In genomic region chr10:43406107-43406506, GRCm38 (mm10) we compare ENCODE assay signal across 21 mouse cellular contexts.
DNase-seq lines count a peak whose midpoint lies in the region; ATAC-seq and TF ChIP-seq lines count a peak whose summit lies in the region.
"Had no signal": no experiment of that assay in that cellular context is flagged by ENCODE, and none has a peak within 500 bp of the region (broad histone marks: within the 10 kb centered on the region; RNA-seq: fewer than 3 reads in every experiment).

No protein-coding gene starts in this region.

- no peaks in the 10 kb centered on the region for H3K27me3 ChIP-seq in lung, postnatal 0 days (replicated peaks; ENCODE audit: insufficient read depth, low read length)
- H3K27me3 ChIP-seq in MEL (ENCODE audit: control insufficient read depth in 1 of 2, insufficient read depth in 2 of 2, low read length in 2 of 2): no peaks in the 10 kb centered on the region
- H3K27me3 ChIP-seq in midbrain, embryonic 16.5 days (ENCODE audit: control insufficient read depth, insufficient read depth, low read depth, low read length): no peaks in the 10 kb centered on the region
- H3K27me3 ChIP-seq: forebrain, embryonic 12.5 days; heart, embryonic 12.5 days; hindbrain, embryonic 12.5 days had no signal

- no peak for TF ChIP-seq CTCF in lung, postnatal 0 days (IDR thresholded peaks at IDR 0.05)
- no peak for TF ChIP-seq CTCF in MEL (IDR thresholded peaks at IDR 0.05 in 2 of 3, conservative IDR thresholded peaks at IDR 0.05 in 1 of 3; ENCODE audit: control insufficient read depth in 1 of 3, insufficient read depth in 1 of 3, low read depth in 2 of 3, low read length in 3 of 3, poor library complexity in 1 of 3, severe bottlenecking in 1 of 3)

- no peak for TF ChIP-seq EP300 in lung, postnatal 0 days (IDR thresholded peaks at IDR 0.05)
- TF ChIP-seq EP300 in MEL (IDR thresholded peaks at IDR 0.05; ENCODE audit: low read depth in 1 of 2, low read length in 2 of 2): peak in 1 of 2 experiments; percentile 75; a peak in 3 of 4 replicates

- TF ChIP-seq RAD21 in MEL (IDR thresholded peaks at IDR 0.05; ENCODE audit: low read depth, low read length): no peak

- 82% methylated on average over 1 of the region's 1 CpGs for WGBS in lung, postnatal 0 days
- 100% methylated on average over 1 of the region's 1 CpGs for WGBS in midbrain, embryonic 16.5 days

- H3K79me2 ChIP-seq in MEL (ENCODE audit: control insufficient read depth, insufficient read depth, low read length, poor library complexity): no peaks in the 10 kb centered on the region

- H3K9ac ChIP-seq in lung, postnatal 0 days (replicated peaks; ENCODE audit: low read depth): no peak overlapping the region
- H3K9ac ChIP-seq in MEL (ENCODE audit: control insufficient read depth, low read depth, low read length, poor library complexity, severe bottlenecking): no peak overlapping the region
- no peak overlapping the region for H3K9ac ChIP-seq in midbrain, embryonic 16.5 days (ENCODE audit: low read depth, low read length)
- H3K9ac ChIP-seq: forebrain, embryonic 12.5 days; heart, embryonic 12.5 days; hindbrain, embryonic 12.5 days had no signal

- H3K36me3 ChIP-seq in lung, postnatal 0 days (ENCODE audit: insufficient read depth, low read length): no peaks in the 10 kb centered on the region; the same call in 1 of the 2 replicates
- peaks cover 0 to 9% of the 10 kb centered on the region in 2 experiments; a peak in 2 of 4 replicates for H3K36me3 ChIP-seq in MEL (ENCODE audit: control insufficient read depth in 1 of 2, insufficient read depth in 2 of 2, low read length in 2 of 2)
- H3K36me3 ChIP-seq in midbrain, embryonic 16.5 days (ENCODE audit: control insufficient read depth, insufficient read depth, low read length): no peaks in the 10 kb centered on the region
- H3K36me3 ChIP-seq: forebrain, embryonic 12.5 days; heart, embryonic 12.5 days had no signal

- ATAC-seq in lung, postnatal 0 days: no peak
- peak; percentile 83 for ATAC-seq in granulocyte monocyte progenitor cell, adult 5-6 weeks (replicated peaks; ENCODE audit: poor library complexity, severe bottlenecking)
- ATAC-seq in midbrain, embryonic 16.5 days: no peak
- ATAC-seq: forebrain, embryonic 16.5 days; hindbrain, embryonic 16.5 days had no signal

- DNase-seq in lung, postnatal 0 days (ENCODE audit: low spot score): no peak
- DNase-seq in lung, postnatal 25 days (ENCODE audit: low spot score): no peak
- peak; percentile 64 for DNase-seq in MEL (ENCODE audit: low read depth, low spot score)
- peak; percentile 25 for DNase-seq in naive thymus-derived CD4-positive, alpha-beta T cell, adult 2 months (ENCODE audit: low read depth)
- DNase-seq in layer of hippocampus, adult 18-20 months (ENCODE audit: low spot score in 2 of 2): no peak
- no peak for DNase-seq in neural tube, embryonic 10.5 days (ENCODE audit: extremely low spot score, low spot score)
- DNase-seq: adrenal gland, adult 2 months; adrenal gland, postnatal 25 days; cerebellum, adult 18-20 months; cerebellum, adult 9-11 months; cerebellum, postnatal 36 days; gastrocnemius, postnatal 10 days; heart, adult 2 months; heart, postnatal 36 days had no signal

- TF ChIP-seq POLR2A in MEL (IDR thresholded peaks at IDR 0.05; ENCODE audit: control insufficient read depth in 1 of 2, insufficient read depth in 1 of 2, low read depth in 1 of 2, low read length in 2 of 2, poor library complexity in 1 of 2): no peak

- 0 out of 2 replicates have a peak overlapping the region, but pooled peaks have one; percentile 5 for H3K27ac ChIP-seq in lung, postnatal 0 days (ENCODE audit: low read length)
- no peak overlapping the region for H3K27ac ChIP-seq in MEL (ENCODE audit: control insufficient read depth, low read depth, low read length)
- H3K27ac ChIP-seq in midbrain, embryonic 16.5 days (ENCODE audit: low read length): no peak overlapping the region
- H3K27ac ChIP-seq: forebrain, embryonic 12.5 days; heart, adult 2 months; hindbrain, embryonic 12.5 days had no signal

- H3K4me2 ChIP-seq in lung, postnatal 0 days (replicated peaks; ENCODE audit: low read depth, low read length): no peak overlapping the region
- H3K4me2 ChIP-seq in midbrain, embryonic 16.5 days (ENCODE audit: low read length): no peak overlapping the region
- H3K4me2 ChIP-seq: forebrain, embryonic 12.5 days; heart, embryonic 12.5 days; hindbrain, embryonic 12.5 days had no signal

- no peaks in the 10 kb centered on the region for H3K4me1 ChIP-seq in lung, postnatal 0 days (ENCODE audit: insufficient read depth, low read depth, low read length)
- peaks cover 0 to 6% of the 10 kb centered on the region in 2 experiments; a peak in 1 of 4 replicates for H3K4me1 ChIP-seq in MEL (ENCODE audit: control insufficient read depth in 1 of 2, insufficient read depth in 2 of 2, low read length in 2 of 2)
- H3K4me1 ChIP-seq in midbrain, embryonic 16.5 days (ENCODE audit: control insufficient read depth, insufficient read depth, low read length): no peaks in the 10 kb centered on the region
- H3K4me1 ChIP-seq: forebrain, embryonic 12.5 days; hindbrain, embryonic 12.5 days had no signal

- H3K4me3 ChIP-seq in lung, postnatal 0 days (ENCODE audit: low read depth, low read length): no peak overlapping the region
- no peak overlapping the region for H3K4me3 ChIP-seq in MEL (ENCODE audit: control insufficient read depth in 1 of 2, insufficient read depth in 1 of 2, low read depth in 2 of 2, low read length in 2 of 2)
- no peak overlapping the region for H3K4me3 ChIP-seq in midbrain, embryonic 16.5 days (ENCODE audit: low read depth, low read length)
- H3K4me3 ChIP-seq: forebrain, embryonic 12.5 days; heart, adult 2 months; heart, embryonic 12.5 days; hindbrain, embryonic 12.5 days had no signal

- no peaks in the 10 kb centered on the region for H3K9me3 ChIP-seq in lung, postnatal 0 days (ENCODE audit: low read length)
- H3K9me3 ChIP-seq in MEL (replicated peaks; ENCODE audit: insufficient read depth, low read length): no peaks in the 10 kb centered on the region
- H3K9me3 ChIP-seq in midbrain, embryonic 16.5 days (replicated peaks; ENCODE audit: control insufficient read depth, low read length, poor library complexity, severe bottlenecking): no peaks in the 10 kb centered on the region
- H3K9me3 ChIP-seq: forebrain, embryonic 12.5 days; hindbrain, embryonic 12.5 days had no signal

TF ChIP-seq in MEL, 35 proteins besides CTCF, POLR2A, EP300 and RAD21:
- TF ChIP-seq MAX (IDR thresholded peaks at IDR 0.05; ENCODE audit: low read length) (no peak), USF1 (IDR thresholded peaks at IDR 0.05; ENCODE audit: low read depth, low read length) (no peak), RCOR1 (IDR thresholded peaks at IDR 0.05; ENCODE audit: low read depth, low read length) (peak; percentile 90), TAL1 (IDR thresholded peaks at IDR 0.05; ENCODE audit: low read length) (no peak), POLR2AphosphoS2 (IDR thresholded peaks at IDR 0.05; ENCODE audit: low read length) (no peak), BHLHE40 (IDR thresholded peaks at IDR 0.05; ENCODE audit: borderline replicate concordance, low read depth, low read length) (peak; percentile 37; the same call in 1 of the 2 replicates), MXI1 (IDR thresholded peaks at IDR 0.05; ENCODE audit: low read depth, low read length) (no peak), MAFK (IDR thresholded peaks at IDR 0.05; ENCODE audit: borderline replicate concordance, low read depth, low read length) (no peak), NRF1 (IDR thresholded peaks at IDR 0.05; ENCODE audit: insufficient read depth, low read depth, low read length, poor library complexity, severe bottlenecking) (no peak), MYB (IDR thresholded peaks at IDR 0.05; ENCODE audit: low read depth, low read length) (no peak), POLR2AphosphoS5 (IDR thresholded peaks at IDR 0.05; ENCODE audit: borderline replicate concordance, low read depth, low read length) (no peak), MEF2A (IDR thresholded peaks at IDR 0.05; ENCODE audit: extremely low read depth, insufficient replicate concordance, low read depth, low read length, poor library complexity, severe bottlenecking) (no peak), ZMIZ1 (IDR thresholded peaks at IDR 0.05; ENCODE audit: low read depth, low read length) (no peak), JUND (IDR thresholded peaks at IDR 0.05; ENCODE audit: low read depth, low read length) (no peak), SIN3A (IDR thresholded peaks at IDR 0.05; ENCODE audit: low read length) (no peak), ELF1 (IDR thresholded peaks at IDR 0.05; ENCODE audit: low read depth, low read length) (peak; percentile 42; the same call in 1 of the 2 replicates), GATA1 (IDR thresholded peaks at IDR 0.05; ENCODE audit: low read depth, low read length) (peak; percentile 77), SMC3 (IDR thresholded peaks at IDR 0.05; ENCODE audit: low read depth, low read length) (no peak), MYC (IDR thresholded peaks at IDR 0.05; ENCODE audit: low read depth, low read length) (peak; percentile 29; the same call in 1 of the 2 replicates), NELFE (IDR thresholded peaks at IDR 0.05; ENCODE audit: low read depth, low read length) (no peak), TBP (IDR thresholded peaks at IDR 0.05; ENCODE audit: low read depth, low read length) (no peak), ZNF384 (IDR thresholded peaks at IDR 0.05; ENCODE audit: low read depth, low read length) (no peak), E2F4 (IDR thresholded peaks at IDR 0.05; ENCODE audit: borderline replicate concordance, low read depth, low read length) (no peak), USF2 (IDR thresholded peaks at IDR 0.05; ENCODE audit: borderline replicate concordance in 1 of 2, insufficient read depth in 1 of 2, low read depth in 1 of 2, low read length in 2 of 2) (no peak), ZC3H11A (IDR thresholded peaks at IDR 0.05; ENCODE audit: low read depth, low read length) (no peak), HCFC1 (IDR thresholded peaks at IDR 0.05; ENCODE audit: low read depth, low read length) (no peak), ZKSCAN1 (IDR thresholded peaks at IDR 0.05; ENCODE audit: low read depth, low read length) (no peak), UBTF (IDR thresholded peaks at IDR 0.05; ENCODE audit: borderline replicate concordance, insufficient read depth, low read depth, low read length) (no peak), TCF12 (IDR thresholded peaks at IDR 0.05; ENCODE audit: low read depth, low read length) (peak; percentile 30; the same call in 1 of the 2 replicates), CHD2 (IDR thresholded peaks at IDR 0.05; ENCODE audit: low read length) (no peak), KAT2A (conservative IDR thresholded peaks at IDR 0.05; ENCODE audit: low read depth, low read length) (no peak), MAZ (IDR thresholded peaks at IDR 0.05; ENCODE audit: low read depth, low read length) (no peak), GABPA (IDR thresholded peaks at IDR 0.05; ENCODE audit: low read depth, low read length) (no peak)

Comparison
In these comparisons a context has a peak if more than half of its experiments do, and no peak if none do; other contexts are left out.
1. DNase-seq: peak in MEL (single experiment) and naive thymus-derived CD4-positive, alpha-beta T cell, adult 2 months (single experiment); none in lung, postnatal 0 days (single experiment), lung, postnatal 25 days (single experiment), layer of hippocampus, adult 18-20 months (0 of 2) and neural tube, embryonic 10.5 days (single experiment).